Mouse (Mus musculus) brain, embryonic 14.5 days (tissue): Measurements from ENCODE around the gene Olfr524.

Source experiments
- CTCF ChIP-seq: fragments of 200-500 bp; IDR thresholded peaks from 2 replicates; pipeline ENCODE4 v1.5.1; 2012; ENCODE audit warnings: inconsistent platforms, mild to moderate bottlenecking, moderate library complexity, borderline replicate concordance; ENCODE audit not compliant: insufficient read depth, insufficient read length; ENCODE audit errors: extremely low read depth
- POLR2A ChIP-seq: fragments of 200-500 bp; IDR thresholded peaks from 2 replicates; pipeline ENCODE4 v1.6.1; 2012; ENCODE audit warnings: mild to moderate bottlenecking, inconsistent platforms, borderline replicate concordance; ENCODE audit not compliant: poor library complexity, insufficient read depth, insufficient read length, severe bottlenecking; ENCODE audit errors: extremely low read depth

DNA sequence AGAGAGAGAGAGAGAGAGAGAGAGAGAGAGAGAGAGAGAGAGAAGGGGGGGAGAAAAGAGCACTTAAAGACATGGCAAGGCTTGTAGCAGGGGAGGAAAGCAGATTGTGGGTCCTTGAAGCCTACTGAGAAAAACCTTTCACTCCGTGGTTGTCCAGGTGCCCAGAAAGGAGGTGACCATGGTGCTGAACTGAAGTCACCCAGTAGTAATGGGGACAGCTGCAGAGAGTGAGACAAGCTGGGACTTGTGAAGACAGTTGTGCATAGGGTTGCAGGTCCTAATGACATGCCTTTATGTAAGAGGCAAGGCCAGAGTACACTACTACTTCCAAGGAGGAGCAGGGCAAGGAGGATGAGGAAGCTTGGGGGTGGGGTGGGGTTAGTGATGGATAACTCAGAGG, 13.5 kb upstream of the Olfr524 start:
- no peak for TF ChIP-seq CTCF
- TF ChIP-seq POLR2A = no peak
